Mouse (Mus musculus) monocyte, adult 2 months (primary cell): ENCODE data around the gene Nif3l1.

Source experiments
- DNase-seq, 2 experiments: peaks; one replicate each; pipeline ENCODE4 v3.0.0; 2022; ENCODE audit warnings: low spot score in 2 of 2, low read depth in 1 of 2

Nif3l1 gene

GRCm38 (mm10) chr1:58454316-58454715 is 9.4 kb downstream of the Nif3l1 start:
- DNase-seq = no peak

- DNase-seq = no peak
Observed at GRCm38 (mm10) chr1:58458175-58458574, 13.2 kb downstream of the Nif3l1 start.

GRCm38 (mm10) chr1:58458867-58459266 is 13.9 kb downstream of the Nif3l1 start:
- no peak for DNase-seq

DNA sequence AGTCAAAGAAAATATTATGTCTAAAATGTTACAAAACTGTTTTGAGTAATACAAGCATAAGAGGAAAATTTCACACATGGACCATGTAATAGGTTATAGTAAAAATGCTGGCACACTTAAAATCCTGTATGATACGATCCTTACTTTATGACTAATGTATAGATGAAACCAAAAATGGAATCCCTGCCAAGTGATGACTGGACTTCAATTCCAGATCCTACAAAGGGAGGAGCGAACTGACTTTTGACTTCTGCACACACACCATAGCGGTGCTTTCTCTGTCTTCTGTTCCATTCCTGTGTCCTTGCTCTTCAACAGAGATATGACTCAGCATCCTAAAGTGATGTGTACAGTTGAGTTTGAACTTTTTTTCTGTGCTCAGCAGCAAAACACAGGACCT is 15.6 kb downstream of the Nif3l1 start:
- no peak for DNase-seq

DNA sequence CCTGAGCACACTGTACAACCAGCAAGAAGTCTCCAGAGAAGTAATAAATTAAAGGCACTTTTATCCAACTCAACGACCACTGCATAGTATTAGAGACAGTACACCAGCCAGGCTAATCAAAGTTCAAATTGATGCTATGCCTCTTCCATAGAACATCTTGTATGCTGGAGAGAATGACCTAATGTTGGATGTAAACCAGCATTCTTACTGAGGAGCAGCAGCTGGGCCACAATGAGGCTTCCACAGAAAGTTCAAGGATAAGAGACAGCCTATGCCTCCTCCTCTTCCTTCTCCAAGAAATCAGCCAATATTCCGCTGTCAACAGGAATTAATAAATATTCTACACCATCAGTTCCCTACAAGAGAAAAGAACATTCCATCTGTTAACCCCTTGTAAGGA is 19.0 kb downstream of the Nif3l1 start:
- DNase-seq = no peak

GRCm38 (mm10) chr1:58465042-58465441 is 20.1 kb downstream of the Nif3l1 start:
- no peak for DNase-seq

- DNase-seq = no peak
Observed at GRCm38 (mm10) chr1:58465561-58465960, 20.6 kb downstream of the Nif3l1 start.

GRCm38 (mm10) chr1:58475662-58476061 is 30.7 kb downstream of the Nif3l1 start:
- DNase-seq = no peak

DNA sequence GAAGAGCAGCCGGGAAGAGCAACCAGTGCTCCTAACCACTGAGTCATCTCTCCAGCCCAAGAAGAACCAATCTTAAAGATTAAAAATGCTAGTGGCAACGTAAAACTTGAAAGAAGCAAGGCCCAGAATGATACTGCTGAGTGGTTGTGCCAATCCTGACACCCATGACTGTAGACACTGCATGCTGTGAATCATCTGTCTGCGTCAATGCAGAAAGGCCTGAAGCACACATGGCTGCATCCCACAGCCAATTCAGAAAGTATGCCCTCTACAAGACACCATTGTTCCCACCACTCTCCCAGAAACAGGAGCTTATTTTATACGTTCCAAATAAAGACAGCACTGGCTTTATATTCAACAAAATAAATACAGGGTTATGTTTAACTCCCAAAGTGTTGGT is 37.7 kb downstream of the Nif3l1 start:
- DNase-seq = no peak

- no peak for DNase-seq
Observed at GRCm38 (mm10) chr1:58495603-58496002, 50.7 kb downstream of the Nif3l1 start.

GRCm38 (mm10) chr1:58497678-58498077 is 52.7 kb downstream of the Nif3l1 start:
- no peak for DNase-seq

GRCm38 (mm10) chr1:58498758-58499157 is 53.8 kb downstream of the Nif3l1 start:
- no peak for DNase-seq

- no peak for DNase-seq
Observed at GRCm38 (mm10) chr1:58503134-58503533, 58.2 kb downstream of the Nif3l1 start.

- no peak for DNase-seq
Observed at GRCm38 (mm10) chr1:58503793-58504370, 58.9 kb downstream of the Nif3l1 start.

DNA sequence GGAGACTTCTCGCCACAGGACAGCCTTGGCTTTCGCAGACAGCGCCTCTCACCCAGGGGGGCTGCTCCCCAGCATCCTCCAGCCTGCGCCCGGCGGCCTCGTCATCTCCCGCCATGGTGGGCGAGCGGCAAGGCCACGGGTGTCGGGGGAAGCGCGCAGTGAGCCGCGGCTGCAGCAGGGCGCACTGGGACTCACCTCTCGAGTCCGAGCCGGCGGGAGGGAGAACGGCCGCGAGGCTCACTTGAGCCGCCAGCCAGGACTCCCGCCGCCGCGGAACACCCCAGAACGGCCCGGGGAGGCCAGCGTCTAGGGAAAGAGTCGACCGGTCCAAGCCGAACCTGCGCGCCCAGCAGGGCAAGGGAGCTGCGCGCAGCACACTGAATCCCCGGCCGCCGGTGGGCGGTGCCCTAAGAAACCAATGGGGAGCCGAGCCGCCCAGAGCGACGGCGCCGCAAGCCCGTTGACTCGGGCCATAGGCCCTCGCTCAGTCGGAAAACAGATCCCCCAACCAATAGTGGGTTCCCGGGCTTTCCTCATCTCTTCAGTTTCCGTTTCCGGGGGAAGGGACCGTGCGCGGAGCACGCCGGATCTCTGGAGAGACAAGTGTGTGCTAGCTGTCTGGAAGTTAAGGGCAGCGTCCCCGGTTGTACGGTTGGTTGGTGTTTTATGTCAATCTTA is 59.8 kb downstream of the Nif3l1 start, which contains the start of gene Orc2:
Gene Orc2, minus strand, starts transcription at position 533 of the 678 bp plus-strand sequence.
- peak; percentile 82 for DNase-seq

- DNase-seq = no peak
Observed at GRCm38 (mm10) chr1:58507249-58507648, 62.3 kb downstream of the Nif3l1 start.
